Mouse (Mus musculus) gastrocnemius, postnatal 36 days (tissue): ENCODE results near the gene Cradd. TPM values are rescaled to one million over a fixed set of nuclear protein-coding genes. Genes with fewer than 3 reads are reported as not detected.
A peak's percentile ranks its signal among the peaks of the same experiment; 100 is the strongest.

Experiments used
- DNase-seq, 2 experiments: peaks; one replicate each; pipeline ENCODE4 v3.0.0; 2022
- intact Hi-C: fragments of 180-260 bp; cut with DNase I; formaldehyde crosslinking; loops from one replicate; pipeline ENCODE4 v1.15.1; 2025
- total RNA-seq, 2 experiments: library from RNA; stranded (reverse); gene quantifications; 2 replicates each; pipeline ENCODE4 v1.2.3; 2021

The Cradd gene
- total RNA-seq, 2 experiments from 2014 or later, result 8.3 to 11.1 TPM

GRCm38 (mm10) chr10:95309412-95310322 is 14.3 kb downstream of the Cradd start:
- DNase-seq, result no peak
- intact Hi-C loops, result no loop called here

DNA sequence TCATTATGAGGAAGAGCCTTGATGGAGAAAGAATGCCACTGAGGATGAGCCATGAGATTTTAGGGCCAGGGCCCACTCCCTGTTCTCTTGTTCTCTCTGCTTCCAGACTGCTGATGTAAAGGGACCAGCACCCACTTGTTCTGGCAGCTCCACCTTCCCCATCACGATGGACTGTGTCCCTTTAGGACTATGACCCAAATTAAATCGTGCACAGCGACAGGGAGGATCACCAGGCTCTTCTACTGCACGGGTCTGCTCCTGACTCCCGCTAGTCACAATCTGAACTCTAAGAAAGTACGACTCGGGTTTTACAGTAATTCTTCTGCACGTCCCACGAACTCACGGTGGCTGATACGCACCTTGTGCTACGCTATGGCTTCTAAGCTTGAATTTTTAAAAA is 14.9 kb downstream of the Cradd start:
- DNase-seq, result no peak
- intact Hi-C loops, result no loop called here

DNA sequence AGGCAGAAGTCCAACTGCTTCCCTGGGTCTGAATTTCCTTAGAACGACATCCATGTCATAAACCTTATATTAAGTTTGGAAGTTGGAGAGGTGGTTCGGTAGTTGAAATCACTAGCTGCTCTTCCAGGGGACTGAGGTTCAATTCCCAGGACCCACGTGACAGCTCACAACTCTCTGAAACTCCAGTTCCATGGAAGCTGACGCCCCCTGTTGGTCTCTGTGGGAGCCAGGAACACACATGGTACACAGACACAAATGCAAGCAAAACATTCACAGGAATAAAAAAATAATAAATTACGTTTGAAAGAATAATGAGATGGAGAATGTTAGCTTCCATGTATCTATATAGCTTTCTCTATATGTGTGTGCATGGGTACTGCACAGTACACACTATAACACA is 16.0 kb downstream of the Cradd start:
- intact Hi-C loops, result no loop called here
- no peak for DNase-seq

- DNase-seq, result no peak
- intact Hi-C loops, result no loop called here
Measured at GRCm38 (mm10) chr10:95306824-95307552, 16.9 kb downstream of the Cradd start.

DNA sequence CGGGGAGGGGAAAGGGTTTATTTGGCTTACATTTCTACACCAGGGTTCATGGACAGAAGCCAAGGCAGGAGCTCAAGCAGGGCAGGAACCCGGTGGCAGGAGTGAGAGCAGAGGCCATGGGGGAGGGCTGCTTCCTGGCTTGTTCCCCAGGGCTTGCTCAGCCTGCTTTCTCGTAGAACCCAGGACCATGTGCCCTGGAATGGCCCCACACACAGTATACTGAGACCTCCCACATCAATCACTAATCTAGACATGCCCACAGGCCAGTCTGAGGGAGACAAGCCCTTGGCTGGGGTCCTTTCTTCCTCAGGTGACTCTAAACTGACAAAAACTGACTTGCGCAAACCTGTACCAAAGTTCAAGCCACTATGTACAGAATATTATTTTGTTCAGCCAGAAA is 19.7 kb downstream of the Cradd start:
- no peak for DNase-seq
- intact Hi-C loops, result no loop called here

DNA sequence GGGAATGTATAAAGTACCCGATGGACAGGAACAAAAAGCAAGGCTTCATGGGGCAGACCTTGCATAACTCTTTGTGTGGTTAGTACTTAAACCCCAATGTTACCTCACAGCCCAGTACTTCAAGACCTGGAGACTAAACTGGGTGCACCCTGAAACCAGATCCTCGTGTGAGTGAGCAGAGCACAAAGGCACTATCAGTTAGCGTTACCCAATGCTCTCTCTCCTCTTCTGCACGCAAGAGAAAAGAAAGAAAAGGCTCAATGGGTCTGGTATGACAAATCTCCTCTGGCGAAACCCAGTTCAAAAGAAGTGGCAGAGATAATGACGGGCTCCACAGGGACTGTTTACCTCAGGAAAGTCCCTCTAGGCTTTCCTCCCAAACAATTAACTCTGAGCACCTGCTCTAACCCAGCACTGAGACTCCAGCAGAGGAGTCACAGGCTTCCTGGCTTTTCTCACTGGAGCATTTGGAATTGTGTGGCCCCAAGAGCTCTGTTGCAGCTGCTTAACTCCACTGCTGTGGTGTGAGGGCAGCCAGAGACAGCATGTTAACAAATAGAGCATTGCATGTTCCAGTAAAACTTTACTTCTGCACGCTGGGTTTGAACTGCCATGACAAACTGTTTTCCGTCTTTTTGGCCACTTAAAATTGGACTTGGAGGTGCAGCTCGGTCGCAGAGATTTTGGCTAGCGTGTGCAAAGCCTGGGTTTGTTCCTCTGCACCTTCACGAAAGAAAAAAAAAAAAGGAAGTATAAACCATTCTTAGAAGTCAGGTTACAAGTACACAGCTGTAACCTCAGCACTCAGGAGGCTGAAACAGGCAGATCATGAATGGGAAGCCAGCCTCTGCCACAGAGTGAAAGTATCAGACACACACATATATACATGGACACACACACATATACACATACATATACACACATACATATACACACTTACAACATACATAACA is 21.4 kb downstream of the Cradd start:
- no peak for DNase-seq
- intact Hi-C loops, result no loop called here

DNA sequence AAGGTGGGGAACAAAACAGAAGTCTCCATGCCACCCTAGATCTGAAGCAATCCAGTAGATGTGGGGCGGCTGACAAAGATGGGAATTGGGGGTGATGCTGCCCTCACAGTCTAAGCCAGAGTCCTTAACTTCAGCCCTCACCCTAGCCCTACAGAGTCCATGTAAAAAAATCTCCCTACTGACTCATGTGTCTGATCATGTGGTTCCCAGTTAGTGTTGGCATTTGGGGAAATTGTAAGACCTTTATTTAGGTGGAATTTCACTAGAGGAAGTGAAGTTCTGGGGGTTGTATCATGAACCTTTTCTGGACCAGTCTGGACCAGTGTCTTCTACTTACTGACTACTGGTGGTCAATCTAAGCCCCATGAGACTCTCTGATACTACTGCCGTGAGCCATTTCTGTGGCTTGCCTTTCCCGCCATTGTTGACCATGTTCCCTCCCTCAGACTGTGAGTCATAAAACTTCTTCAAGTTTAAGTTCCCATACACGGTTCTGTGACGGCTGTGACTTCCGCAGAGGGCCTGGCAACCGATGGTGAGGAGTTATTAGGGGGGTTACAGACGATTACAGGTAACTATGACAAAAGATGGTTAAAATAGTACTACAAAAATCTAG is 23.6 kb downstream of the Cradd start:
- no peak for DNase-seq

DNA sequence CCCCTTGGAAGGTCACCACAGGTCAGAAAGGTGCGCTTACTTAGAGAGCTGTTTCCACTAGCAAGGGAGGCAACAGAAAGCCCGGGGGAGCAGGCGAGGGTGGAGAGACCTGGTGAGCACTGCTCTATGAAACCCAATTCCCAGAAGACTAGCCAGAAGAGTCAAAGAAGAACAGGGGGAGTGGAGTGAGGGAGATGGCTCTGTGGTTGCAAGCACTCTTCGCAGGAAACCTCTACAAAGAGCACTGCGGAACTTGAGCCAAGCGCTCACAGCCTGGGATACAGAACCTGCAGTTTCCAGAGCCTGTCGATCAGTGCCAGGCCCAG is 24.2 kb downstream of the Cradd start:
- DNase-seq, result no peak
- intact Hi-C loops, result no loop called here

More for the DNA sequence above, 23.6 kb downstream of the Cradd start:
- intact Hi-C loops, result no loop called here

DNA sequence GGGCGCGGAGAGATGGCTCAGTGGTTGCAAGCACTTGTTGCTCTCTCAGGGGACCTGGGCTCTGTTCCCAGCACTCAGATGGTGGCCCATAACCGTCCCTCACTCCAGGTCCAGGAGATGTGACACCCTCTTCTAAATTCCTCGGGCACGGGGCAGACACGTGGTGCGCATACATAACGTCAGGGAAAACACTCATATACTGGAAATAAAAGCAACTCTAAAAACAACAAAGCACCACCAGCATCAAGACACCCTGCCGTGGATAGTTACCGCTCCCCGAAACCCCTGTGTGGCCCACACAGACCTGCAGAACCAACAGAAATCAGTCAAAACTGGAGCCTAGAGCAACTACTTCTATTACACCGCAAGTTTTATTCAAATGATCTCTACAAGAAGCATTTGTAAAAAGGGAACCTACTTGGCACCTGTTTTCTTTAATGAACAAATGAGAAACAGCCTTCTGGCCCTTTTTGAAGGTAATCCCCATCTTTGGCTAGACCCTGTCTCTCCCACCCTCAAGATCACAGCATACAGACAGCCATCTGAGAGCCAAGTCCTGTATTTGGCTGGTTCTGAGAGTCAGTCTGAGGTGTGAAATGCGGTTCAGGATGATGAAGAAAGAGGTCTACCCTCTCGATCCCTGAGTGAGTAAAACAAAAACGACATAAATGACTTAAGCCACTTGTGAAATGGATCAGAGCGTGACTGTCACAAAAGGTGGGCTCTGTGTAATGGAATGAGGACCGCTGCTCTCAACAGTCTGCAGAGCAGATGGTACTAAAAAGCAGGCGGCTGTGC is 24.7 kb downstream of the Cradd start:
- intact Hi-C loops, result no loop called here
- no peak for DNase-seq

- intact Hi-C loops, result no loop called here
- no peak for DNase-seq
Measured at GRCm38 (mm10) chr10:95298504-95298903, 25.4 kb downstream of the Cradd start.

GRCm38 (mm10) chr10:95297690-95298104 is 26.2 kb downstream of the Cradd start:
- peak in 1 of 2 experiments; percentile 41 for DNase-seq
- intact Hi-C loops, result no loop called here

- DNase-seq, result no peak
- intact Hi-C loops, result no loop called here
Measured at GRCm38 (mm10) chr10:95297024-95297423, 26.9 kb downstream of the Cradd start.

DNA sequence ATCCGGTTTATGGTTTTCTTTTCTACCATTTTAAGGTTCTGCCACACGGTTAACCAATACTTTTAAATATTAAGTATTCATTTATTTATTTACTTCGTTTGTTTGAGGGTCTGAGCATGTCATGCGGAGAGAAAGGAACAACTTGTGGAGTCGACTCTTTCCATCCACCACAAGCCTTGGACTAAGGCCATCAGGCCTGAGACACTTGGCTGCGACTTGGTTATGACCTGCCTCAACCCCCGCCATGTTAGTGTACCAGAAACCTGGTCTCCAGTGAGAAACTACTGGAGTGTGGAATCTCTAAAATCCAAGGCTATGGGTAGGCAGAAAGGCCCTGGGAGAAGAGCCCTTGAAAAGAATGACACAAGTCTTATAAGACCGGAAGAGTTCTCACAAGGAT is 30.7 kb downstream of the Cradd start:
- intact Hi-C loops, result no loop called here
- DNase-seq, result no peak

DNA sequence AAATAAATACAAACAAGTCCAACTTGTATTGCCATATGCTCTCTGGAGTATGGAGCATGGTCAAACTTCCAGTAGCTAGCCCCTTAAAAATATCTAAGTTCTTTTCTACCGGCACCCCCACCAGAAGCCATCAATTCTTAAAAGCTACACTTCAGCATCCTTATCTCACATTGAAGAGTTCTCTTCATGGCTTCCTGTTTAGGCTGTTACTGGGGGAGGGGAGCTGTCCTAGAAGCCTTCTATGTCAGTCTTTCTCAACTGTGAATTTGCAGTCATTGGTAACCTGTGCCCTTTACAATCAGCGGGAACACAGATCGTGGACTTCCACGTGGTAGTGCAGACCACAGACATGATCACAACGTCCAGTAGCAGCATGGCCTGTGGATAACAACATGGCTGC is 31.7 kb downstream of the Cradd start:
- DNase-seq, result no peak
- intact Hi-C loops, result no loop called here

GRCm38 (mm10) chr10:95291133-95291876 is 32.6 kb downstream of the Cradd start:
- no peak for DNase-seq
- intact Hi-C loops, result no loop called here

GRCm38 (mm10) chr10:95289819-95290218 is 34.1 kb downstream of the Cradd start:
- no peak for DNase-seq
- intact Hi-C loops, result no loop called here

- intact Hi-C loops, result no loop called here
- no peak for DNase-seq
Measured at GRCm38 (mm10) chr10:95288206-95288605, 35.7 kb downstream of the Cradd start.

GRCm38 (mm10) chr10:95287351-95287750 is 36.6 kb downstream of the Cradd start:
- intact Hi-C loops, result no loop called here

GRCm38 (mm10) chr10:95283434-95283833 is 40.5 kb downstream of the Cradd start:
- intact Hi-C loops, result no loop called here
- DNase-seq, result no peak

More at GRCm38 (mm10) chr10:95287351-95287750, 36.6 kb downstream of the Cradd start:
- DNase-seq, result no peak
